Mouse (Mus musculus): Measurements from ENCODE around the gene 1110032A03Rik.

1110032A03Rik gene

GRCm38 (mm10) chr9:50734989-50735388 lies 40.3 kb downstream of the 1110032A03Rik start:
- DNase-seq (ENCODE audit: low spot score in 2 of 2) = no peak

GRCm38 (mm10) chr9:50732560-50732959 lies 42.8 kb downstream of the 1110032A03Rik start:
- no peak for DNase-seq (ENCODE audit: low spot score in 2 of 2)

GRCm38 (mm10) chr9:50729600-50729999 lies 45.7 kb downstream of the 1110032A03Rik start:
- no peak for DNase-seq (ENCODE audit: low spot score in 2 of 2)

GRCm38 (mm10) chr9:50727925-50728651 lies 47.2 kb downstream of the 1110032A03Rik start:
- peak; percentile 89 to 91 for DNase-seq (ENCODE audit: low spot score in 2 of 2)

- DNase-seq (ENCODE audit: low spot score in 2 of 2) = peak; percentile 61 to 77
Observed at GRCm38 (mm10) chr9:50727171-50727924, 48.0 kb downstream of the 1110032A03Rik start.

- DNase-seq (ENCODE audit: low spot score in 2 of 2) = no peak
Observed at GRCm38 (mm10) chr9:50725921-50726590, 49.3 kb downstream of the 1110032A03Rik start.

GRCm38 (mm10) chr9:50724661-50725330 lies 50.5 kb downstream of the 1110032A03Rik start:
- DNase-seq (ENCODE audit: low spot score in 2 of 2) = no peak

- no peak for DNase-seq (ENCODE audit: low spot score in 2 of 2)
Observed at GRCm38 (mm10) chr9:50724147-50724546, 51.2 kb downstream of the 1110032A03Rik start.

GRCm38 (mm10) chr9:50723406-50723805 lies 51.9 kb downstream of the 1110032A03Rik start:
- DNase-seq (ENCODE audit: low spot score in 2 of 2) = no peak

GRCm38 (mm10) chr9:50722451-50722911 lies 52.8 kb downstream of the 1110032A03Rik start:
- no peak for DNase-seq (ENCODE audit: low spot score in 2 of 2)

- no peak for DNase-seq (ENCODE audit: low spot score in 2 of 2)
Observed at GRCm38 (mm10) chr9:50721061-50721460, 54.3 kb downstream of the 1110032A03Rik start.

- no peak for DNase-seq (ENCODE audit: low spot score in 2 of 2)
Observed at GRCm38 (mm10) chr9:50718878-50719277, 56.4 kb downstream of the 1110032A03Rik start.

- no peak for DNase-seq (ENCODE audit: low spot score in 2 of 2)
Observed at GRCm38 (mm10) chr9:50714188-50714587, 61.1 kb downstream of the 1110032A03Rik start.
